Mouse (Mus musculus) granulocyte monocyte progenitor cell, adult 5-6 weeks (primary cell): ENCODE data around the gene Kdelr1. TPM values are rescaled to one million over a fixed set of nuclear protein-coding genes. Genes with fewer than 3 reads are reported as not detected.

Source experiments
- total RNA-seq, 2 experiments: library from RNA; stranded (forward) in 1 of 2; stranded (reverse) in 1 of 2; fragments of 200-712, 200-1000 nt in 1 of 2; fragments of >200 nt in 1 of 2; fragmentation: Nextera tagmentation in 1 of 2; gene quantifications; 2 replicates each; pipeline ENCODE4 v1.2.3; 2014 to 2017

Kdelr1 gene
- total RNA-seq, 2 experiments from 2014 or later: 72.5 to 143 TPM

Other genes with a start within 250 kb of the Kdelr1 start
- 0.15 TPM in 1 of 2 replicates, not detected in the other for gene Rasip1, start 245.3 kb upstream of the Kdelr1 start, total RNA-seq (2014; fragmentation: Nextera tagmentation)
- gene Rasip1, start 245.3 kb upstream of the Kdelr1 start, total RNA-seq (2017): 0.93 TPM in 1 of 2 replicates, not detected in the other
- gene Mamstr, start 232.8 kb upstream of the Kdelr1 start, total RNA-seq (2014; fragmentation: Nextera tagmentation): not detected in 2 replicates
- gene Mamstr, start 232.8 kb upstream of the Kdelr1 start, total RNA-seq (2017): 0.36 TPM in 1 of 2 replicates, not detected in the other
- gene Fut2, start 206.4 kb upstream of the Kdelr1 start, total RNA-seq (2014; fragmentation: Nextera tagmentation): 0.24 TPM in 1 of 2 replicates, not detected in the other
- gene Fut2, start 206.4 kb upstream of the Kdelr1 start, total RNA-seq (2017): not detected in 2 replicates
- not detected in 2 replicates for gene Ntn5, start 188.8 kb upstream of the Kdelr1 start, total RNA-seq (2014; fragmentation: Nextera tagmentation)
- gene Ntn5, start 188.8 kb upstream of the Kdelr1 start, total RNA-seq (2017): not detected in 2 replicates
- gene Sec1, start 178.4 kb upstream of the Kdelr1 start, total RNA-seq (2014; fragmentation: Nextera tagmentation): not detected in 2 replicates
- not detected in 2 replicates for gene Sec1, start 178.4 kb upstream of the Kdelr1 start, total RNA-seq (2017)
- gene Car11, start 172.9 kb upstream of the Kdelr1 start, total RNA-seq (2014; fragmentation: Nextera tagmentation): not detected in 2 replicates
- gene Car11, start 172.9 kb upstream of the Kdelr1 start, total RNA-seq (2017): 0.09 TPM in 1 of 2 replicates, not detected in the other
- 1.7 and 3.1 TPM in 2 replicates for gene Dbp, start 167.7 kb upstream of the Kdelr1 start, total RNA-seq (2014; fragmentation: Nextera tagmentation)
- gene Dbp, start 167.7 kb upstream of the Kdelr1 start, total RNA-seq (2017): 4.0 and 6.3 TPM in 2 replicates
- 2,165 and 2,847 TPM in 2 replicates for gene Rpl18, start 157.3 kb upstream of the Kdelr1 start, total RNA-seq (2014; fragmentation: Nextera tagmentation)
- gene Rpl18, start 157.3 kb upstream of the Kdelr1 start, total RNA-seq (2017): 1,831 and 2,021 TPM in 2 replicates
- 14.9 and 26.4 TPM in 2 replicates for gene Sphk2, start 154.8 kb upstream of the Kdelr1 start, total RNA-seq (2014; fragmentation: Nextera tagmentation)
- 10.0 and 10.6 TPM in 2 replicates for gene Sphk2, start 154.8 kb upstream of the Kdelr1 start, total RNA-seq (2017)
- gene Fam83e, start 151.6 kb upstream of the Kdelr1 start, total RNA-seq (2014; fragmentation: Nextera tagmentation): 0.34 and 0.90 TPM in 2 replicates
- 0.39 and 0.77 TPM in 2 replicates for gene Fam83e, start 151.6 kb upstream of the Kdelr1 start, total RNA-seq (2017)
- gene Spaca4, start 147.0 kb upstream of the Kdelr1 start, total RNA-seq (2014; fragmentation: Nextera tagmentation): not detected in 2 replicates
- not detected in 2 replicates for gene Spaca4, start 147.0 kb upstream of the Kdelr1 start, total RNA-seq (2017)
- gene Lmtk3, start 89.0 kb upstream of the Kdelr1 start, total RNA-seq (2014; fragmentation: Nextera tagmentation): not detected in 2 replicates
- not detected in 2 replicates for gene Lmtk3, start 89.0 kb upstream of the Kdelr1 start, total RNA-seq (2017)
- 1.3 and 3.3 TPM in 2 replicates for gene Sult2b1, start 88.1 kb upstream of the Kdelr1 start, total RNA-seq (2014; fragmentation: Nextera tagmentation)
- gene Sult2b1, start 88.1 kb upstream of the Kdelr1 start, total RNA-seq (2017): 0.39 TPM in 1 of 2 replicates, not detected in the other
- 32.7 and 36.3 TPM in 2 replicates for gene Cyth2, start 58.2 kb upstream of the Kdelr1 start, total RNA-seq (2014; fragmentation: Nextera tagmentation)
- gene Cyth2, start 58.2 kb upstream of the Kdelr1 start, total RNA-seq (2017): 33.1 and 35.3 TPM in 2 replicates
- 0.47 and 0.71 TPM in 2 replicates for gene Kcnj14, start 48.0 kb upstream of the Kdelr1 start, total RNA-seq (2014; fragmentation: Nextera tagmentation)
- not detected in 2 replicates for gene Kcnj14, start 48.0 kb upstream of the Kdelr1 start, total RNA-seq (2017)
- 30.9 and 33.6 TPM in 2 replicates for gene Grwd1, start 41.8 kb upstream of the Kdelr1 start, total RNA-seq (2014; fragmentation: Nextera tagmentation)
- 21.9 and 27.3 TPM in 2 replicates for gene Grwd1, start 41.8 kb upstream of the Kdelr1 start, total RNA-seq (2017)
- 0.15 TPM in 1 of 2 replicates, not detected in the other for gene Grin2d, start 5.6 kb downstream of the Kdelr1 start, total RNA-seq (2014; fragmentation: Nextera tagmentation)
- 0.09 TPM in 1 of 2 replicates, not detected in the other for gene Grin2d, start 5.6 kb downstream of the Kdelr1 start, total RNA-seq (2017)
- gene Syngr4, start 23.9 kb downstream of the Kdelr1 start, total RNA-seq (2014; fragmentation: Nextera tagmentation): 3.7 and 4.0 TPM in 2 replicates
- 0.41 TPM in 1 of 2 replicates, not detected in the other for gene Syngr4, start 23.9 kb downstream of the Kdelr1 start, total RNA-seq (2017)
- gene Tmem143, start 24.2 kb downstream of the Kdelr1 start, total RNA-seq (2014; fragmentation: Nextera tagmentation): 14.5 and 21.2 TPM in 2 replicates
- 9.5 and 12.5 TPM in 2 replicates for gene Tmem143, start 24.2 kb downstream of the Kdelr1 start, total RNA-seq (2017)
- 244 and 297 TPM in 2 replicates for gene Emp3, start 48.6 kb downstream of the Kdelr1 start, total RNA-seq (2014; fragmentation: Nextera tagmentation)
- gene Emp3, start 48.6 kb downstream of the Kdelr1 start, total RNA-seq (2017): 174 and 251 TPM in 2 replicates
- 3.1 TPM in 1 of 2 replicates, not detected in the other for gene Ccdc114, start 51.3 kb downstream of the Kdelr1 start, total RNA-seq (2014; fragmentation: Nextera tagmentation)
- gene Ccdc114, start 51.3 kb downstream of the Kdelr1 start, total RNA-seq (2017): 1.8 and 3.0 TPM in 2 replicates
- gene Abcc6, start 157.5 kb downstream of the Kdelr1 start, total RNA-seq (2014; fragmentation: Nextera tagmentation): not detected in 2 replicates
- gene Abcc6, start 157.5 kb downstream of the Kdelr1 start, total RNA-seq (2017): not detected in 2 replicates
- 40.8 and 56.0 TPM in 2 replicates for gene Nomo1, start 160.9 kb downstream of the Kdelr1 start, total RNA-seq (2014; fragmentation: Nextera tagmentation)
- 59.7 and 71.5 TPM in 2 replicates for gene Nomo1, start 160.9 kb downstream of the Kdelr1 start, total RNA-seq (2017)
- gene Kcnj11, start 228.0 kb downstream of the Kdelr1 start, total RNA-seq (2014; fragmentation: Nextera tagmentation): not detected in 2 replicates
- not detected in 2 replicates for gene Kcnj11, start 228.0 kb downstream of the Kdelr1 start, total RNA-seq (2017)